Mouse (Mus musculus) adrenal gland, postnatal 25 days (tissue): ENCODE data around the gene Lrrc27. TPM values are rescaled to one million over a fixed set of nuclear protein-coding genes. Genes with fewer than 3 reads are reported as not detected.

ENCODE experiments used
- DNase-seq: peaks from one replicate; pipeline ENCODE4 v3.0.0; 2021; ENCODE audit warnings: mixed read lengths
- total RNA-seq: library from RNA; stranded (reverse); gene quantifications from 2 replicates; pipeline ENCODE4 v1.2.3, GENCODE M21; 2021

The Lrrc27 gene
- total RNA-seq, 1 experiment from 2014 or later: 6.3 TPM

GRCm38 (mm10) chr7:139246931-139247880, 34.4 kb downstream of the Lrrc27 start:
- DNase-seq: peak; percentile 54

- DNase-seq: peak; percentile 92
Observed at GRCm38 (mm10) chr7:139247881-139248614, 35.3 kb downstream of the Lrrc27 start, which contains the start of gene Pwwp2b. Gene Pwwp2b, plus strand, starts transcription at chr7:139248482.

- peak; percentile 54 for DNase-seq
Observed at GRCm38 (mm10) chr7:139248615-139249405, 36.0 kb downstream of the Lrrc27 start.

GRCm38 (mm10) chr7:139249406-139250210, 36.8 kb downstream of the Lrrc27 start:
- no peak for DNase-seq

- peak; percentile 62 for DNase-seq
Observed at GRCm38 (mm10) chr7:139251881-139252301, 39.1 kb downstream of the Lrrc27 start.

- peak; percentile 36 for DNase-seq
Observed at GRCm38 (mm10) chr7:139252566-139252965, 39.8 kb downstream of the Lrrc27 start.

- DNase-seq: peak; percentile 50
Observed at GRCm38 (mm10) chr7:139252986-139253385, 40.2 kb downstream of the Lrrc27 start.

GRCm38 (mm10) chr7:139253462-139253861, 40.7 kb downstream of the Lrrc27 start:
- no peak for DNase-seq

GRCm38 (mm10) chr7:139254626-139255025, 41.8 kb downstream of the Lrrc27 start:
- DNase-seq: no peak

- DNase-seq: no peak
Observed at GRCm38 (mm10) chr7:139257752-139258542, 45.2 kb downstream of the Lrrc27 start.

GRCm38 (mm10) chr7:139264337-139264736, 51.5 kb downstream of the Lrrc27 start:
- no peak for DNase-seq

- no peak for DNase-seq
Observed at GRCm38 (mm10) chr7:139265634-139266033, 52.8 kb downstream of the Lrrc27 start.

GRCm38 (mm10) chr7:139266431-139266830, 53.6 kb downstream of the Lrrc27 start:
- no peak for DNase-seq

- peak; percentile 69 for DNase-seq
Observed at GRCm38 (mm10) chr7:139266886-139267870, 54.4 kb downstream of the Lrrc27 start.

- no peak for DNase-seq
Observed at GRCm38 (mm10) chr7:139270738-139271137, 58.0 kb downstream of the Lrrc27 start.

GRCm38 (mm10) chr7:139271871-139272270, 59.1 kb downstream of the Lrrc27 start:
- DNase-seq: no peak

- DNase-seq: no peak
Observed at GRCm38 (mm10) chr7:139272639-139273396, 60.0 kb downstream of the Lrrc27 start.

GRCm38 (mm10) chr7:139273397-139273719, 60.6 kb downstream of the Lrrc27 start:
- DNase-seq: peak; percentile 51
